Mouse (Mus musculus) adrenal gland, adult 18-20 months (tissue): Measurements from ENCODE around the gene Cd81. TPM values are rescaled to one million over a fixed set of nuclear protein-coding genes. Genes with fewer than 3 reads are reported as not detected.

Experiments used
- DNase-seq, 2 experiments: peaks; one replicate each; pipeline ENCODE4 v3.0.0; 2021 to 2022; ENCODE audit warnings: low spot score in 2 of 2
- total RNA-seq, 2 experiments: library from RNA; stranded (reverse); gene quantifications; 1 replicate in 1 of 2; 2 replicates in 1 of 2; pipeline ENCODE4 v1.2.3; 2021

The Cd81 gene
- total RNA-seq, 2 experiments from 2014 or later, result 609 to 688 TPM

DNA sequence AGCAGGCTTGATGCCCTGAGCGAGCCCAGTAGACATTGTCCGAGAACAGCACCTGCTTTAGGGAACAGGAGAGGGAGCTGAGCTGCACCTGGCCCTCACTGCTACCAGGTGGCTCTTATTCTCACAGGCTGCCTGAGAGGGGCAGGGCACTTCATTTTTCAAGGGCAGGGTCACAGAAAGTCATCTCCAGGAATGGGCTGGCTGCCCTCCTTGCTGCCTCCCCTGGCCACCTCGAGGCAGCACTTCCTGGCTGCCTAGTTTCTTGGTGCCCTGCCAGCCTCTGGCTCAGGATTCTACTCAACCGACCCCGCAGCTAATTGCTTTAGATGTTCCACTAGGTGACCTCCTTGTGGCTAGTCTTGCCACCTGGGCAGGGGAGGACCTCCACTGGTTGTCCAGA, 55.7 kb downstream of the Cd81 start:
- no peak for DNase-seq

DNA sequence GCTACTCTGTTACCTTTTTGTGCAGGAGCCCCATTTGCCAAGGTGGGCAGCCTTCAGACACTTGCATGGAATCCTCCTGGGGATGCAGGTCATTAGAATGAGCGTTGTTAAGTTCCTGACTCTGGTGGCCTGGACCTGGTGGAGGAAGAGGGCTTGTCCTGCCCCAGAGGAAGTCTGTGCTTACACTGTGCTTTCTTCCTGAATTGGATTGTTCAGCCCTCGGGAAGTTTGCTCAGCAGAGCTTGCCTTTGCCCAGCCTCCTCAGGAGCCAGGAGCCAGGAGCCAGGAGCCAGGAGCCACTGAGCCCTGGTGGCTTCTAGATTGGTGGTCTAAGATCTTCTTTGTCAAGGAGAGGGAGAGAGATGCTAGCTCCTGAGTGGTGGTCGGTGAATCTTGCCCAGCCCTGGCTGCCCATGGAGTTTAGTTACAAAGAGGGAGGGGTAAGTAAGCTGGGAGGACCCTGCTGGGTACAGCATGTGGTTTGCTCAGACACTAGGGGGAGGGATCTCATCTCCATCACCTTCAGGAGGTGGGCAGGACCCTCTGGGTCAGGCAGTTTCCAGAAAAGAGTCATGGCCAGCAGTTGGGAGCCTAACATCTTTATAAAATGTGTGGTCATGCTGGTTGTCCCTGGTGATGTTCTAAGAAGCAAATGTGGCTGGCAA, 56.6 kb downstream of the Cd81 start:
- no peak for DNase-seq

DNA sequence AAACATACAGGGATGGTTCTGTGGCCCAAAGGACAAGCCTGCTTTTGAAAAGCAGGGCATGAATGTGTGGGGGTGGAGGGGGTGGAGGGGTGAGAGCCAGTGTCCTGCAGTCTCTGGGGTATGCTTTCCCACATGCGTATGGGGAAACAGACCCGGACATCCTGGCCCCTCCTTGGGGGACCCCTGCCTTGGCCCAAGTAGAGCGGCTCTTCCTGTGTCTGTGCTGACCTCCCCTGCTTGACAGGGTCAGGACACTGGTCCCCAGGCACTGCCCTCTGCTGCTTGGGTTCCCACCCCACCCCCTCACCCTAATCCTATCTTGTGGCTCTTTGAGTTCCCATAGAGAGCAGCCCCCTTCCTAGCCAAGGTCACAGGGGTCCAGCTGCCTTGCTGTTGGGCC, 57.2 kb downstream of the Cd81 start:
- no peak for DNase-seq

DNA sequence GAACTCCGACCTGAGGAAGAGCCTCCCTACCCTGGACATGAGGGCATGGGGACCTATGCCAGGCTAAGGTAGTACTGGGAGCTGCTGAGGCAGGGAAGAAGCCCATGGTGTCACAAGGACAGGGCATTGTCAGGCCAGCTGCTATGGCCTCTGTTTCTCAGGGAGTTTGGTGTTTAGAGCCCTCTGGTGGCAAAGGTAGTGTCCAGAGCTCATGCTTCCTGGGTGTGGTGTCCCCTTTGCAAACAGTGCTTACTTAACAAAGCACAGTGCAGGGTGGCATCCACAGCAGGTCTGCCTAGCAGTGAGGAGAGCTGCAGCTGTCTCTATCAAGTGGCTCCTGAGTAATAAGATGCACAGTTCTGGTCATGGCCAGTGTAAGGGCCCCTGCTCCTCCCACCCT, 58.3 kb downstream of the Cd81 start:
- no peak for DNase-seq

DNA sequence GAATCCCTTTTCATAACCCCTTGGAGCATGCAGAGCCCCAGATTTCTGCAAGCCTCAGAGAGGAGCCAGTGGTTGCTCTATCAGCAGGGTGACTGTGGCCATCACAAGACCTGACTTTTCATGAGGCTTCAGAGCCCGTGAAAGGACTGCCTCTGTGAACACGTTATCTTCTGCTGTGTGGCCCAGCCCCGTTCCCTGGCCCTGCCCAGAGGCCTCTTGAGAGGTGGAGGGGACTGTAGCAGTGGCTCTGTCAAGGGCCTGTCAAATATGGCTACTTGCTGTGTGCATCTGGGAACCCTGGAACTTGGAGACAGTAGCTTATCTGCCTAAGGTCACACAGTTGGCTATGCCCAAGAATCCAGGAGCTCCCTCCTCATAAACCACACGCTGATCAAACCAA, 59.2 kb downstream of the Cd81 start:
- no peak for DNase-seq

DNA sequence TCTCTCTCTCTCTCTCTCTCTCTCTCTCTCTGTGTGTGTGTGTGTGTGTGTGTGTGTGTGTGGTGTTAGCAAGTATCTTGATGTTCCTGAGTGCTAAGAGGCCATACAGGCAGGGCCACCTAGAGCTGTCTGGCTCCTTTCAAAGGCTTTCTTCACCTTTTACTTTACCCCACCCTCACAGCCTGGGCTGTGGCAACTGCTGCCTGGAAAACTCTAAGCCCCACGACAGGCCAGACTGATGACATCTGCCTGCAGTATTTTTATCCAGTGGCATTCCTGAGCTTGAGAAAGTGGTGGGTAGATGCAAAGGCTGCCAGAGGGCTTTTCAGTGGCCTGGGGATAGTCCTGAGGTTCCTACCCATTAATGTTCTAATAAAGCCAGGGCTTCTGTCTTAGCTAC, 59.9 kb downstream of the Cd81 start:
- DNase-seq, result no peak

DNA sequence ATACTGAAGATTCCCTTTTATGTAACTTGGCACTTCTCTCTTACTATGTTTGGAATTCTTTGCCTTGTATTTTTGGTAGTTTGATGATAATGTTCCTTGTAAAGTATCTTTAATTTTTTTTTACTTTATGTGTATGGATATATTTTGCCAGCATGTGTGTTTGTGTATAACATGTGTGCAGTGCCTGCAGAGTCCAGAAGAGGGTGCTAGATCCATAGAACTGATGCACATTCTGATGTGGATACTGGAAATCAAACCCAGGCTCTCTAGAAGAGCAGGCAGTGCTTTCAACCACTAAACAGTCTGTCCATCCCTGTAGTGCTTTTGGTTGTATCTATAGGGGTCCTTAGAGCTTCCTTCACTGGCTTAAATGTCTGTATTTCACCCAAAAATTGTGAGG, 62.2 kb downstream of the Cd81 start:
- no peak for DNase-seq

DNA sequence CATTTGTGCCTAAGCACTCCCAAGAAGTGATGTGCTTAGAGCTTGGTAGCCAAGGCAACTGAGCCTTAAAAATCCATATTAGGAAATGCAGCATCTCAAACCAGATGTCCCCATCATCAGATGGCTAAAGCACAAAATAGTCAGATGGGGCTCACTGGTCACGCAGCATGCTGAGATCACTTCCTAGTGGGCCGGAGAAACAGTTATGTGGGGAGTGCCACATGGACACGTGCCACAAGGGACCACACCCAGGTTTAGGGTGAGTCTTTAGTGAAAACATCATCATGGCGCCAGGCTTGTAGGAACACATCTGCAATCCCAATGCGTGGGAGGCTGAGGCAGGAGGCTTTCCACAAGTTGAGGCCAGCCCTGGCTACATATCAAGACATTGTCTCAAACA, 64.0 kb downstream of the Cd81 start:
- DNase-seq, result no peak

Other genes with a start within 250 kb of the Cd81 start
- 100 to 1,000 TPM; 547 to 572 TPM for gene Th, start 121.6 kb upstream of the Cd81 start, total RNA-seq
- under 1 TPM; 0.26 to 0.40 TPM for gene Ascl2, start 83.5 kb upstream of the Cd81 start, total RNA-seq
- 1 to 10 TPM in 1 of 2 experiments, under 1 TPM in 1; 0.50 to 1.2 TPM for gene Tspan32, start 47.7 kb upstream of the Cd81 start, total RNA-seq
- 10 to 100 TPM; 24.0 to 26.3 TPM for gene Tssc4, start 16.5 kb downstream of the Cd81 start, total RNA-seq
- gene Trpm5, start 41.9 kb downstream of the Cd81 start, total RNA-seq, result under 1 TPM; 0.30 to 0.38 TPM
- 1 to 10 TPM; 3.2 to 6.0 TPM for gene Kcnq1, start 53.6 kb downstream of the Cd81 start, total RNA-seq